Mouse (Mus musculus): Measurements from ENCODE around the gene Sfmbt1. TPM values are rescaled to one million over a fixed set of nuclear protein-coding genes. Genes with fewer than 3 reads are reported as not detected.

Gene Sfmbt1
- total and polyA plus RNA-seq, 3 experiments = 9.4 to 33.0 (median 13.7) TPM

- no peak overlapping the region for H3K9ac ChIP-seq (ENCODE audit: control insufficient read depth, low read depth, low read length, poor library complexity, severe bottlenecking)
- no peaks in the 10 kb centered on the region for H3K9me3 ChIP-seq (replicated peaks; ENCODE audit: insufficient read depth, low read length)
- H3K36me3 ChIP-seq (ENCODE audit: control insufficient read depth in 1 of 2, insufficient read depth in 2 of 2, low read length in 2 of 2) = no peaks in the 10 kb centered on the region
- H3K4me1 ChIP-seq (ENCODE audit: control insufficient read depth in 1 of 2, insufficient read depth in 2 of 2, low read length in 2 of 2) = no peaks in the 10 kb centered on the region
- no peak for DNase-seq (ENCODE audit: low read depth, low spot score)
- H3K27me3 ChIP-seq (ENCODE audit: control insufficient read depth in 1 of 2, insufficient read depth in 2 of 2, low read length in 2 of 2) = no peaks in the 10 kb centered on the region
- H3K79me2 ChIP-seq (ENCODE audit: control insufficient read depth, insufficient read depth, low read length, poor library complexity) = no peaks in the 10 kb centered on the region
- no peak overlapping the region for H3K27ac ChIP-seq (ENCODE audit: control insufficient read depth, low read depth, low read length)
- H3K4me3 ChIP-seq (ENCODE audit: control insufficient read depth in 1 of 2, insufficient read depth in 1 of 2, low read depth in 2 of 2, low read length in 2 of 2) = no peak overlapping the region
- TF ChIP-seq ZNF384 (IDR thresholded peaks at IDR 0.05; ENCODE audit: low read depth, low read length) (no peak), HCFC1 (IDR thresholded peaks at IDR 0.05; ENCODE audit: low read depth, low read length) (no peak), CHD1 (IDR thresholded peaks at IDR 0.05; ENCODE audit: low read depth, low read length) (no peak), E2F4 (IDR thresholded peaks at IDR 0.05; ENCODE audit: borderline replicate concordance, low read depth, low read length) (no peak), MAZ (IDR thresholded peaks at IDR 0.05; ENCODE audit: low read depth, low read length) (no peak), GABPA (IDR thresholded peaks at IDR 0.05; ENCODE audit: low read depth, low read length) (no peak), POLR2AphosphoS2 (IDR thresholded peaks at IDR 0.05; ENCODE audit: low read length) (no peak), CHD2 (IDR thresholded peaks at IDR 0.05; ENCODE audit: low read length) (no peak), RCOR1 (IDR thresholded peaks at IDR 0.05; ENCODE audit: low read depth, low read length) (no peak), KAT2A (conservative IDR thresholded peaks at IDR 0.05; ENCODE audit: low read depth, low read length) (no peak)
Observed at GRCm38 (mm10) chr14:30702512-30702911, 12.1 kb upstream of the Sfmbt1 start.

- H3K9ac ChIP-seq (ENCODE audit: control insufficient read depth, low read depth, low read length, poor library complexity, severe bottlenecking) = no peak overlapping the region
- H3K9me3 ChIP-seq (replicated peaks; ENCODE audit: insufficient read depth, low read length) = no peaks in the 10 kb centered on the region
- H3K27ac ChIP-seq (ENCODE audit: control insufficient read depth, low read depth, low read length) = no peak overlapping the region
- no peak for DNase-seq (ENCODE audit: low read depth, low spot score)
- H3K36me3 ChIP-seq (ENCODE audit: control insufficient read depth in 1 of 2, insufficient read depth in 2 of 2, low read length in 2 of 2) = no peaks in the 10 kb centered on the region
- no peaks in the 10 kb centered on the region for H3K27me3 ChIP-seq (ENCODE audit: control insufficient read depth in 1 of 2, insufficient read depth in 2 of 2, low read length in 2 of 2)
- no peaks in the 10 kb centered on the region for H3K4me1 ChIP-seq (ENCODE audit: control insufficient read depth in 1 of 2, insufficient read depth in 2 of 2, low read length in 2 of 2)
- no peaks in the 10 kb centered on the region for H3K79me2 ChIP-seq (ENCODE audit: control insufficient read depth, insufficient read depth, low read length, poor library complexity)
- no peak for TF ChIP-seq KAT2A (conservative IDR thresholded peaks at IDR 0.05; ENCODE audit: low read depth, low read length)
- TF ChIP-seq MXI1 (IDR thresholded peaks at IDR 0.05; ENCODE audit: low read depth, low read length) = no peak
- TF ChIP-seq E2F4 (IDR thresholded peaks at IDR 0.05; ENCODE audit: borderline replicate concordance, low read depth, low read length) = no peak
- TF ChIP-seq JUND (IDR thresholded peaks at IDR 0.05; ENCODE audit: low read depth, low read length) = no peak
- no peak for TF ChIP-seq USF1 (IDR thresholded peaks at IDR 0.05; ENCODE audit: low read depth, low read length)
- TF ChIP-seq NRF1 (IDR thresholded peaks at IDR 0.05; ENCODE audit: insufficient read depth, low read depth, low read length, poor library complexity, severe bottlenecking) = no peak
- no peak for TF ChIP-seq SIN3A (IDR thresholded peaks at IDR 0.05; ENCODE audit: low read length)
- no peak for TF ChIP-seq MAX (IDR thresholded peaks at IDR 0.05; ENCODE audit: low read length)
- TF ChIP-seq USF2 (IDR thresholded peaks at IDR 0.05; ENCODE audit: borderline replicate concordance in 1 of 2, insufficient read depth in 1 of 2, low read depth in 1 of 2, low read length in 2 of 2) = no peak
- TF ChIP-seq RAD21 (IDR thresholded peaks at IDR 0.05; ENCODE audit: low read depth, low read length) = no peak
- TF ChIP-seq CHD1 (IDR thresholded peaks at IDR 0.05; ENCODE audit: low read depth, low read length) = no peak
- no peak for TF ChIP-seq ZKSCAN1 (IDR thresholded peaks at IDR 0.05; ENCODE audit: low read depth, low read length)
- TF ChIP-seq RCOR1 (IDR thresholded peaks at IDR 0.05; ENCODE audit: low read depth, low read length) = no peak
- no peak for TF ChIP-seq POLR2AphosphoS5 (IDR thresholded peaks at IDR 0.05; ENCODE audit: borderline replicate concordance, low read depth, low read length)
- no peak for TF ChIP-seq MAZ (IDR thresholded peaks at IDR 0.05; ENCODE audit: low read depth, low read length)
- no peak for TF ChIP-seq ETS1 (IDR thresholded peaks at IDR 0.05; ENCODE audit: low read depth, low read length)
- no peak for TF ChIP-seq POLR2A (IDR thresholded peaks at IDR 0.05; ENCODE audit: control insufficient read depth in 1 of 2, insufficient read depth in 1 of 2, low read depth in 1 of 2, low read length in 2 of 2, poor library complexity in 1 of 2)
- no peak for TF ChIP-seq UBTF (IDR thresholded peaks at IDR 0.05; ENCODE audit: borderline replicate concordance, insufficient read depth, low read depth, low read length)
- no peak overlapping the region for H3K4me3 ChIP-seq (ENCODE audit: control insufficient read depth in 1 of 2, insufficient read depth in 1 of 2, low read depth in 2 of 2, low read length in 2 of 2)
Observed at GRCm38 (mm10) chr14:30703079-30703478, 11.6 kb upstream of the Sfmbt1 start.

Measured in MEL (cell line).